Mouse (Mus musculus) limb, embryonic 14.5 days (tissue): Measurements from ENCODE around the gene Krt33b. TPM values are rescaled to one million over a fixed set of nuclear protein-coding genes. Genes with fewer than 3 reads are reported as not detected.

ENCODE experiments used
- ATAC-seq: fragments of 200-750 bp; cut with Nextera tagmentation; 2 replicates; pipeline ENCODE4 v1.8.0; 2017; ENCODE audit warnings: low read depth, moderate number of reproducible peaks, moderate TSS enrichment; ENCODE audit not compliant: low FRiP score
- DNase-seq: peaks from one replicate; pipeline ENCODE4 v3.0.0-alpha.2; 2015; ENCODE audit warnings: low spot score
- H3K27ac ChIP-seq: fragments of 300-500 bp; sonication (generic); replicated peaks from 2 replicates; pipeline ENCODE4 v1.5.1; 2014; ENCODE audit warnings: low read depth, mild to moderate bottlenecking, low read length, moderate library complexity, mixed read lengths
- H3K27me3 ChIP-seq: fragments of 300-500 bp; sonication (generic); 2 replicates; pipeline ENCODE4 v1.6.1; 2014; ENCODE audit warnings: low read length, mixed read lengths; ENCODE audit not compliant: control insufficient read depth, insufficient read depth
- H3K36me3 ChIP-seq: fragments of 300-500 bp; sonication (generic); 2 replicates; pipeline ENCODE4 v1.6.1; 2014; ENCODE audit warnings: mild to moderate bottlenecking, low read length, moderate library complexity, mixed read lengths; ENCODE audit not compliant: control insufficient read depth, insufficient read depth
- H3K4me1 ChIP-seq: fragments of 300-500 bp; sonication (generic); 2 replicates; pipeline ENCODE4 v1.6.1; 2014; ENCODE audit warnings: antibody characterized with exemption, low read length, mixed read lengths; ENCODE audit not compliant: control insufficient read depth, insufficient read depth
- H3K4me2 ChIP-seq: fragments of 300-500 bp; sonication (generic); replicated peaks from 2 replicates; pipeline ENCODE4 v1.6.1; 2014; ENCODE audit warnings: low read depth, mild to moderate bottlenecking, low read length, moderate library complexity; ENCODE audit not compliant: severe bottlenecking
- H3K4me3 ChIP-seq: fragments of 300-500 bp; sonication (generic); replicated peaks from 2 replicates; pipeline ENCODE4 v1.5.1; 2014; ENCODE audit warnings: low read length
- H3K9ac ChIP-seq: fragments of 300-500 bp; sonication (generic); 2 replicates; pipeline ENCODE4 v1.6.1; 2014; ENCODE audit warnings: mild to moderate bottlenecking, low read depth, low read length, moderate library complexity; ENCODE audit not compliant: severe bottlenecking
- H3K9me3 ChIP-seq: fragments of 300-500 bp; sonication (generic); 2 replicates; pipeline ENCODE4 v1.6.1; 2016; ENCODE audit warnings: low read length; ENCODE audit not compliant: control insufficient read depth
- POLR2A ChIP-seq: fragments of 200-500 bp; IDR thresholded peaks from 2 replicates; pipeline ENCODE4 v1.8.0; 2012; ENCODE audit warnings: inconsistent platforms, mild to moderate bottlenecking, moderate library complexity, borderline replicate concordance; ENCODE audit not compliant: insufficient read depth, insufficient read length; ENCODE audit errors: extremely low read depth
- WGBS: fragments of 180-500 bp; shearing (Covaris S2); extraction: QIAGEN DNeasy Blood & Tissue Kit; methylation state at CpG from one replicate; pipeline ENCODE4 v1.1.7; 2014; 5-methylcytosine and 5-hydroxymethylcytosine counted together
- polyA plus RNA-seq, 2 experiments: library from polyadenylated mRNA; depleted of rRNA in 1 of 2; stranded (reverse) in 1 of 2; unstranded in 1 of 2; fragments of >200 nt; fragmentation: Nextera tagmentation in 1 of 2; extraction: Ambion mirVana in 1 of 2; gene quantifications; 2 replicates each; pipeline versions ENCODE4 v1.2.1 to v1.2.3; 2012 to 2014

Gene Krt33b
- polyA plus RNA-seq (2012; rRNA removed) = 0.31 and 0.41 TPM in 2 replicates
- polyA plus RNA-seq (2014; fragmentation: Nextera tagmentation; extraction: Ambion mirVana) = 0.17 and 0.54 TPM in 2 replicates

GRCm38 (mm10) chr11:100029768-100030167 is at the start of gene Krt33b:
Gene Krt33b, minus strand, starts transcription at chr11:100029868.
- Histone ChIP-seq H3K4me1 (no peaks in the 10 kb centered on the region), H3K4me3 (no peak within 1 kb of the TSS), H3K27me3 (no peaks in the 10 kb centered on the region), H3K36me3 (no peaks in the 10 kb centered on the region), H3K4me2 (no peak within 1 kb of the TSS), H3K9me3 (no peaks in the 10 kb centered on the region), H3K9ac (no peak within 1 kb of the TSS), H3K27ac (no peak within 1 kb of the TSS)
- no peak for TF ChIP-seq POLR2A
- 84% methylated on average over 6 of the region's 6 CpGs for WGBS
- ATAC-seq (no peak), DNase-seq (no peak)

- no peak for TF ChIP-seq POLR2A
- H3K27me3 ChIP-seq = no peaks in the 10 kb centered on the region
- H3K4me2 ChIP-seq = no peak overlapping the region
- no peak overlapping the region for H3K4me3 ChIP-seq
- H3K36me3 ChIP-seq = no peaks in the 10 kb centered on the region
- H3K27ac ChIP-seq = no peak overlapping the region
- H3K9ac ChIP-seq = no peak overlapping the region
- ATAC-seq = no peak
- no peaks in the 10 kb centered on the region for H3K4me1 ChIP-seq
- 46% methylated on average over 1 of the region's 1 CpGs for WGBS
- no peaks in the 10 kb centered on the region for H3K9me3 ChIP-seq
- no peak for DNase-seq
Measured at GRCm38 (mm10) chr11:100073873-100074272, 44.2 kb upstream of the Krt33b start.

GRCm38 (mm10) chr11:100067293-100068036 is 37.8 kb upstream of the Krt33b start:
- ATAC-seq = no peak
- no peak for TF ChIP-seq POLR2A

GRCm38 (mm10) chr11:100066236-100067010 is 36.8 kb upstream of the Krt33b start:
- Histone ChIP-seq H3K4me2 (no peak overlapping the region), H3K36me3 (no peaks in the 10 kb centered on the region), H3K4me1 (no peaks in the 10 kb centered on the region), H3K9ac (no peak overlapping the region), H3K4me3 (no peak overlapping the region), H3K27ac (no peak overlapping the region), H3K9me3 (no peaks in the 10 kb centered on the region), H3K27me3 (no peaks in the 10 kb centered on the region)
- TF ChIP-seq POLR2A = no peak
- ATAC-seq (no peak), DNase-seq (no peak)
- WGBS = 78% methylated on average over 12 of the region's 12 CpGs

More at GRCm38 (mm10) chr11:100067293-100068036, 37.8 kb upstream of the Krt33b start:
- no peak overlapping the region for H3K27ac ChIP-seq
- H3K4me2 ChIP-seq = no peak overlapping the region
- H3K36me3 ChIP-seq = no peaks in the 10 kb centered on the region
- H3K27me3 ChIP-seq = no peaks in the 10 kb centered on the region
- WGBS = 71% methylated on average over 17 of the region's 17 CpGs
- DNase-seq = no peak
- H3K4me1 ChIP-seq = no peaks in the 10 kb centered on the region
- no peak overlapping the region for H3K9ac ChIP-seq
- no peak overlapping the region for H3K4me3 ChIP-seq
- no peaks in the 10 kb centered on the region for H3K9me3 ChIP-seq

- H3K36me3 ChIP-seq = no peaks in the 10 kb centered on the region
- no peak overlapping the region for H3K9ac ChIP-seq
- 77% methylated on average over 8 of the region's 8 CpGs for WGBS
- no peak overlapping the region for H3K4me3 ChIP-seq
- H3K4me2 ChIP-seq = no peak overlapping the region
- H3K9me3 ChIP-seq = no peaks in the 10 kb centered on the region
- H3K4me1 ChIP-seq = no peaks in the 10 kb centered on the region
- no peak for TF ChIP-seq POLR2A
- ATAC-seq = no peak
- H3K27ac ChIP-seq = no peak overlapping the region
- no peaks in the 10 kb centered on the region for H3K27me3 ChIP-seq
- DNase-seq = no peak
Measured at GRCm38 (mm10) chr11:100058875-100059274, 29.2 kb upstream of the Krt33b start.
